Comparison of ENCODE assay signal across 8 mouse cellular contexts in genomic region chr2:153224946-153225594, GRCm38 (mm10). TPM values are rescaled to one million over a fixed set of nuclear protein-coding genes. Genes with fewer than 3 reads are reported as not detected.
A peak's percentile ranks its signal among the peaks of the same experiment; 100 is the strongest.
DNase-seq lines count a peak whose midpoint lies in the region; ATAC-seq lines count a peak whose summit lies in the region.

Gene Tspyl3 (minus strand): TSS chr2:153225441.

- 4% methylated on average over 24 of the region's 31 CpGs for whole genome bisulfite sequencing in hindbrain, embryonic 16.5 days
- 3% methylated on average over 31 of the region's 31 CpGs for WGBS in limb, embryonic 10.5 days
- WGBS in midbrain, embryonic 10.5 days: 3% methylated on average over 31 of the region's 31 CpGs

- H3K4me1 ChIP-seq in hindbrain, embryonic 16.5 days (ENCODE audit: control insufficient read depth, insufficient read depth, low read depth, low read length): peaks cover 7% of the 10 kb centered on the region
- peaks cover 25% of the 10 kb centered on the region for H3K4me1 ChIP-seq in limb, embryonic 10.5 days
- H3K4me1 ChIP-seq in midbrain, embryonic 10.5 days: peaks cover 15% of the 10 kb centered on the region

- no peaks in the 10 kb centered on the region for H3K27me3 ChIP-seq in hindbrain, embryonic 16.5 days (replicated peaks; ENCODE audit: control insufficient read depth, insufficient read depth, low read length)
- H3K27me3 ChIP-seq in limb, embryonic 10.5 days (ENCODE audit: low read depth, poor library complexity, severe bottlenecking): no peaks in the 10 kb centered on the region
- no peaks in the 10 kb centered on the region for H3K27me3 ChIP-seq in midbrain, embryonic 10.5 days (ENCODE audit: low read depth, poor library complexity, severe bottlenecking)

- peak within 1 kb of the TSS; percentile 77 for H3K4me2 ChIP-seq in hindbrain, embryonic 16.5 days (ENCODE audit: low read length)

- peak within 1 kb of the TSS; percentile 92 for H3K9ac ChIP-seq in hindbrain, embryonic 16.5 days (ENCODE audit: low read depth, low read length)

- no peaks in the 10 kb centered on the region for H3K9me3 ChIP-seq in hindbrain, embryonic 16.5 days (ENCODE audit: control insufficient read depth, low read length)
- H3K9me3 ChIP-seq in limb, embryonic 10.5 days (replicated peaks): no peaks in the 10 kb centered on the region
- H3K9me3 ChIP-seq in midbrain, embryonic 10.5 days (replicated peaks): no peaks in the 10 kb centered on the region

- H3K4me3 ChIP-seq in hindbrain, embryonic 16.5 days (ENCODE audit: low read length): peak within 1 kb of the TSS; percentile 70
- H3K4me3 ChIP-seq in limb, embryonic 10.5 days: peak within 1 kb of the TSS; percentile 68
- H3K4me3 ChIP-seq in midbrain, embryonic 10.5 days: peak within 1 kb of the TSS; percentile 56

- ATAC-seq in hindbrain, embryonic 16.5 days: peak; percentile 93

- peak within 1 kb of the TSS; percentile 82 for H3K27ac ChIP-seq in hindbrain, embryonic 16.5 days (ENCODE audit: low read depth, low read length)
- H3K27ac ChIP-seq in limb, embryonic 10.5 days: peak within 1 kb of the TSS; percentile 87
- peak within 1 kb of the TSS; percentile 72 for H3K27ac ChIP-seq in midbrain, embryonic 10.5 days (replicated peaks)

- peak; percentile 41 for DNase-seq in adrenal gland, adult 2 months
- DNase-seq in adrenal gland, postnatal 25 days: no peak
- DNase-seq in cerebellum, adult 8-10 months: peak; percentile 59
- DNase-seq in frontal cortex, adult 2 months (ENCODE audit: extremely low spot score in 1 of 2, low spot score in 1 of 2): peak; percentile 19 to 61
- DNase-seq in limb, embryonic 10.5 days (ENCODE audit: low spot score): peak; percentile 69
- peak; percentile 51 for DNase-seq in midbrain, embryonic 10.5 days (ENCODE audit: low spot score)
- DNase-seq in spleen, postnatal 36 days (ENCODE audit: low spot score in 2 of 2): peak; percentile 65

- peaks cover 21% of the 10 kb centered on the region for H3K36me3 ChIP-seq in hindbrain, embryonic 16.5 days (ENCODE audit: control insufficient read depth, insufficient read depth, low read length)
- H3K36me3 ChIP-seq in limb, embryonic 10.5 days: peaks cover 31% of the 10 kb centered on the region
- peaks cover 33% of the 10 kb centered on the region for H3K36me3 ChIP-seq in midbrain, embryonic 10.5 days

RNA-seq across cellular contexts. Expression of gene Tspyl3, which starts in this region (rescaled TPM):
- total RNA-seq in adrenal gland, adult 2 months (2021): 1 to 10 TPM; 1.9 to 3.9 TPM
- 3.6 and 4.0 TPM in 2 replicates for polyA plus RNA-seq in adrenal gland, adult 2 months (2012; rRNA removed)
- 2.5 and 3.9 TPM in 2 replicates for total RNA-seq in adrenal gland, postnatal 25 days (2021)
- 23.4 and 24.8 TPM in 2 replicates for polyA plus RNA-seq in frontal cortex, adult 2 months (2012; rRNA removed)
- polyA plus RNA-seq in hindbrain, embryonic 16.5 days (2015; fragmentation: Nextera tagmentation; extraction: Ambion mirVana): 51.8 and 53.8 TPM in 2 replicates
- polyA plus RNA-seq in limb, embryonic 10.5 days (2016; fragmentation: Nextera tagmentation; extraction: Ambion mirVana): 5.8 and 9.9 TPM in 2 replicates
- polyA plus RNA-seq in midbrain, embryonic 10.5 days (2016; fragmentation: Nextera tagmentation; extraction: Ambion mirVana): 7.3 and 8.1 TPM in 2 replicates
